Mouse (Mus musculus) MEL-GATA-1-ER (cell line): ENCODE measurements around the gene Cox6b1.

Source experiments
- DNase-seq: peaks from one replicate; pipeline ENCODE4 v3.0.0-alpha.2; 2012; ENCODE audit warnings: low read depth; ENCODE audit errors: extremely low read depth

Gene Cox6b1

GRCm38 (mm10) chr7:30610043-30610442 is 15.9 kb downstream of the Cox6b1 start:
- DNase-seq, result no peak

DNA sequence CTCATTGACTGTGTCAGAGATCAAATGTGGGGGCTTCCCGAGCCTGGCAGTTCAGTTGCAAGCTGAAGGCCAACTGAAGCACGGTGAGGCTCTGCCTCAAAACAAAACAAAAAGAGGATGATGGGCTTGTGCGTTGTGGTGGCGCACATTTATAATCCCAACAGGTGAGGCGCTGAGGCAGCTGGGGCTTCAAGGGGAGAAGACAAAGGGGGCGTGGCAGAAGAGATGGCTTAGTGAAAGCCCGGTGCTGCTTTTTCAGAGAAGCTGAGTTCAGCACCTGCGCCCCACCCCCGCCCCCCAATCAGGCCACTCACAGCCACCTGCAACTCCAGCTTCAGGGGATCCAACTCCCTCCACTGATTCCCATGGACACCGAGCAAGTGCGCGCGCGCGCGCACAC is 17.5 kb downstream of the Cox6b1 start:
- DNase-seq, result no peak

GRCm38 (mm10) chr7:30607706-30608309 is 18.1 kb downstream of the Cox6b1 start:
- DNase-seq, result peak; percentile 35

DNA sequence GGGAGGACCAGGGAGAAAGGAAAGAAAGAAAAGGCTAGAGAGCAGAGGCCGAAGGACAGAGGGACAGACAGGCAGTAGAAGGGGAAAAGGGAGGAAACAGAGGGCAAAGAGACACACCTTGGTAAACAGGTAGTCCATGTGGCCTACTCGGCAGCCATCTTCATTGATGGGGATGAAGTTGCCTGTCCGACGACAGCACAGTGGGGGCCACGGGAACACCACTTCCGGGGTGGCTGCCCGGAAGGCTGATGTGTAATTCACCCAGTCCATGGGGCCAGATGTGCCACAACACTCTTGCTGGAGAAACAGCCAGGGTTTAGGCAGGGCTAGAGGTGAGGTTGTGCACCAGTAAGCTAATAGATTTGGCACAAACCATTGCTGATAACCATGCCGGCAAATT is 21.0 kb downstream of the Cox6b1 start:
- DNase-seq, result no peak

- DNase-seq, result no peak
These were observed 21.5 kb downstream of the Cox6b1 start for GRCm38 (mm10) chr7:30604424-30604823.

DNA sequence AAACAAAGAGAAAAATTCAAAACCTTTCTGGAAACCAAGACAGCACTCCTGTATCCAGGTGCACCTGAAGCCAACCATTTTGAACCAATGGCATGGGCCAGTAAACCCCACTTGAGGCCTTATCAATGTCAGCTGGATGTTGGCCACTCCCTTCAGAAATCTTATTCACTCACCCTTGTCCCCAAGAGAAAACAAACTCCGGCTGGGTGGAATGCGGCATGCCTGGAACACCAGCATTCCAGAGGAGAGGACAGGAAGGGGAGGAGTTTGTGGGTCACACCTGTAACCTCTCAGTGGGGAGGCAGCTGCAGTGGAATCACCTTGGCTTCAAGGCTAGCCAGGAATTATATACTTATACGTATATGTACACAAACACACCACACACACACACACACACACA is 23.4 kb downstream of the Cox6b1 start:
- DNase-seq, result no peak

- no peak for DNase-seq
These were observed 25.3 kb downstream of the Cox6b1 start for GRCm38 (mm10) chr7:30600651-30601050.

DNA sequence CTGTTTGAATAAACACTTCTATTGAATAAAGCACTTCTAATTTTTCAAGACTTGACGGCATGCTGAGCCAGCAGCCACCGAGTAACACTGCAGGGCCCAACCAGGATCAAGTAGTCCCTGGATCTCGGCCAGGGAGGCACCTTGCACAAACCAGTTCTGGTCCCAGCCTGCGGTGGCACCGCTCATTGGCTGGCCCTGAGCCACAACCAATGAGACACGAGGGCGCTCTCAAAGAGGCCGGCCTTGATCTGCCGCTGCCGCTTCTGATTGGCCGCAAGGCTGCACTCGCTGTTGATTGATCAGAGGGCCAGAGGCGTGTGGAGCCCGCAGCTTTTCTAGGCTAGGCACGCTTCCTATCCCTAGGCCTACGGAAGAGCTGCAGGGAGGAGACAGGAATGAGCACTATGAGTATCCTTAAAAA is 26.0 kb downstream of the Cox6b1 start:
- DNase-seq, result peak; percentile 96

DNA sequence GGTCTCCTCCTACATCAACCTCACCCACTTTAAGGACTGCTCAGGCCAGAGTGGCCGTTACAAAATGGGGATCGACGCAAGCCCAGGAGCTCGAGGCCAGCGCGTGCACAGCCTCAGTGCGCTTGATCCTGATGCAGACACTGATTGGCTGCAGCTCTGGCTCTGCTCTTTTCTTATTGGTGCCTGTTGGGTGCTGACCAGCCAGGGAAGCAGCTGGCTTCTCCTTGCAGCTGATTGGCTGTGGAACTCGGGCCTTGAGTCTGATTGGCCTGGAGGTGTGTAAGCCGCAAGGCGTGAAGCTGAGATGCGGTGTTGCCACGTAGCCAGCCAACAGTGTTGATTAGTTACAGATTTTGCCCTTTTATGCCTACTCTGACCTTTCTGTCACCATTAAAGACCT is 27.2 kb downstream of the Cox6b1 start, which contains the start of gene Zbtb32:
Gene Zbtb32, minus strand, starts transcription at position 124 of the 400 bp plus-strand sequence.
- no peak for DNase-seq

DNA sequence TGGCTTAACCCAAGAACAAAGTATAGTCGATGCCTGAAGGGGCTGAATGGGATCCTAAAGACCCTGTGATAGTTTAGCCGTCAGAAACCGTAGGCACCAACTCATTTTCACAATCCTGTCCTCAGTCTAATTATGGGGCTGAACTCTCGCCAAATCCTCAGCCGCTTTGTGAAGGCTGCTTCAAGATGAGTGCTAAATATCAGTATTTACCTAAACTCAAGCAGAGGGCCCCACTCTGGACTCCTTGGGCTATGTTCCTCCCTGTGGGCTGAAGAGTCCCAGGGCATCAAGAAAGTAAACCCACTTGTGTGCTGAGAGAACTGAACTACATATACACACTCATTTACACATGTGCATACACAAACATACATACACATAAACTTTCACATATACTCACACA is 29.1 kb downstream of the Cox6b1 start:
- no peak for DNase-seq

DNA sequence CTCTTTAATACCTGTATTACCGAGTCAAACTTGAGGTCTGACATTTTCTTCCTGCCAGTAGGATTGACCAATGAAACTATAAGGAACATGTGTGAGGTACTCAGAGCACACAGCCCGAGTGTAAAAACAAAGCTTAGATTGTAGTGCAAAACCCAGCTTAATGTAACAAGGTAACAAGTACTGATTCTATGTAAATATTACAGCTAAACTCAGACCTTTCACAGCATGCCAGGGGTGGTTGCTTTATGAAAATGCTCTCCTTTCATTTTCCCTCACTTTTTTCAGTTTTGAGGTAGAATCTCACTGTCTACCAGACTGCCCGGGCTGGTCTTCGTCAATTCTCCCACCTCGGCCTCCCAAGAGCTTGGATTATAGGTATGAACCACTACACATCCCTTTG is 29.9 kb downstream of the Cox6b1 start:
- DNase-seq, result no peak

GRCm38 (mm10) chr7:30594510-30595024 is 31.4 kb downstream of the Cox6b1 start:
- DNase-seq, result peak; percentile 36

DNA sequence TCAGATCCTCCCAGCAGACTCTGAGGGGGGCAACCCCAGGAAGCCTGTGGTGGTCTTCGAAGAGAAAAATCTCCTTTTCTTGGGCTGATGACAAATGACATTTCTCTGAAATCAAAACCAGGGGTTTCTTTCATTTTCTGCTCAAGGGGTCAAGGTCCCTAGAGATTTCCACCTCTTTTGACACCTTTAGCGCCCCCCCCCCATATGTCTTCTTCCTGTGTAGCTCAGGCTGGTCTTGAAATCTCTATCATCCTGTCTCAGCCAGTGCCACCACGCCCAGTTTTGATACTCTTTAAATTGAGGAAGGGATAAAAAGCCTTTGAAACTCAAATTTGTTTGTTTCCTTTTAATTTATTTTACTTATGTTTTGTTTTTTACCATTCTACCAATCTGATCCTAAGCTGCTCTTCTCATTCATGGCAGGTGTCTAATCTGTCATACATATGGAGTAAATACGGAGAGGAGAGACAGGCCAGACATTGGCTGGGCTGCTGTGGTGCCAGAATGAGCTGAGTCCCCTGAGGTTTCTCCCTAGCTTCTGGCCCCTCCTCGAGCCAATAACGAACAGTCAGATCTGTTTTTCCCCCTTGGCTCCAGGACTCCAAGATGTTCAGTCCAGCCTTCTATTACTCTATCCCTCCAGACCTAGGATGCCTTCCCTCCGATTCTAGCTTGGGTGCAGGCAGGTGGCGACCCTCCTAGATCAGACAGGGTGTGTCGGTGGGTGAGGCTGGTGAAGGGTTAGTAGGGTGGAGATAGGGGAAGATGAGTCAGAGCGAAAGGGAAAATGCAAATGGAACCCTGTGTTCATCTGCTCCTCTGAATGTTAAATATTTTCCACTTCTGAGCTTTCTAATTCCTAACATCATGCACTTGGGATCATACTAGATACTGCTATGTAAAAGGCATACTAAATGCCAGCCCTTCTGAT is 32.1 kb downstream of the Cox6b1 start:
- no peak for DNase-seq

DNA sequence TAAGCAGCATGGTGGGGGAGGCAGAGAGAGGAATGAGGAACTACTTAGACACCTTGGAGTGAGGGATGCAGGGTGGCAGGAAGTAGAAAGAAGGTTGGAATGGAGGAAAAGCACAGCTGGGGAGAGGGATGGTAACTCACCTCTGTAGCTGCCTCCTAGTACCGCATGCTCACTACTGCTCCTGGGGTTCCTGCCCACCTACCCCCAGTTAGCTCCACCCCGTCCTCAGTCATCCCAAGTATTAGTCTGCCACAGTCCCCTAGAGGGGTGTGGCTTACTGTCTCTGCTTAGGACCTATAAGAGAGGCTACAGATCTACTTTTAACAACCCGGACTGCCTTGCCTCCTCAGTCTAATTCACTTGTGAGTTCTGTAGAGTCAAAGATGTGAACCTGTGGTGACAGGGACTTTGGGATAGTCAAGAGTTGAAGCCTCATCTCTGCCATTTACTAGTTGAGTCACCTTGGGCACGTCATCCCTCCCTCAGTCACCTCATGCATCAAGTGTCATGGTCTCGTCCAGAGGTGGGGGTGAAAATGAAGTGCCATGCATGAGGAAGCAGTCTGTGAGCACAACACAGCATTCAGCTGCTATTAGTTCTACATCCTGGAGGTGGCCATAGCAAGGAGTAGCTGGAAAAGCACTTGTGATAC is 33.1 kb downstream of the Cox6b1 start:
- DNase-seq, result peak; percentile 81

- no peak for DNase-seq
These were observed 34.4 kb downstream of the Cox6b1 start for GRCm38 (mm10) chr7:30591605-30591951.

GRCm38 (mm10) chr7:30590927-30591604 is 34.9 kb downstream of the Cox6b1 start:
- DNase-seq, result no peak

GRCm38 (mm10) chr7:30589435-30590301 is 36.3 kb downstream of the Cox6b1 start:
- peak; percentile 57 for DNase-seq

DNA sequence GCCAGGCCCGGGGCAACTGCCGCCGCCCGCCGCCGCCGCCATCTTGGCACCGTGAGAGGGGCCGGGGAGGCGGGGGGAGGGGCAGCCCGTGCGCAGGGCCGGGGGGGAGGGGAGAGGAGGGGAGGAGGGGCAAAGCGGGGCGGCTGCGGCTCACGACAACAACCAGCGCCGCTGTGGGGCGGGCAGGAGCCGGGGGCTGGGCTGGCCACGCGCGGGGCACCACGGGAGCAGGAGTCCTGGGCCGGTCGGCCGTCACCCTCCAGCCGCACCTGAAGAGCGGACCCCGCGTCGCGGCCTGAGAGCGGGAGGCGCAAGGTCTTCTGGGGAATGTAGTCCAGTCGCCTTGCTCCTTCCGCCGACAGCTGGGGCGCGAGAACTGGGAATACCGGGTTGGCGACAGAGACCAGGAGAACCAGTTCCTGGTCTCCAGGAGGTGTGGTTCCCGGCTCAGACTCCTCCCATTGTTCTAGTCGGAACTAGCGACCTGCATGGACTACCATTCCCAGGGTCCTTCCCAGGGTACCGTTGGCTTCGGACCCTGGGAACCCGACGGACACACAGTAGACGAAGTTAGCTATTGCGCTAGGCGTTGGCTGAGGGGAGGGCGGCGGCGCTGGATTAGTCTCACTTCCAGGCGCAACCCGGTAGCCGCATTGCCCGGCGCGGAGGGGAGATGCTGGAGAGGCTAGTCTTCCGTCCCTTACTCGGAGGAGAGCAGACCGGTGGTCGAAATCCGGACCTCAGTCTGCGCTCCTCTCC is 37.1 kb downstream of the Cox6b1 start, which contains the start of gene Kmt2b:
Gene Kmt2b, minus strand, starts transcription at position 51 of the 759 bp plus-strand sequence.
- DNase-seq, result peak; percentile 92

- no peak for DNase-seq
These were observed 37.9 kb downstream of the Cox6b1 start for GRCm38 (mm10) chr7:30587842-30588667.
